Mouse (Mus musculus) urinary bladder, postnatal 14 days (tissue): ENCODE measurements around the gene Fbxo17.

Source experiments
- DNase-seq: peaks from one replicate; pipeline ENCODE4 v3.0.0; 2021; ENCODE audit warnings: low spot score

The Fbxo17 gene

GRCm38 (mm10) chr7:28717726-28718125 is 1.1 kb downstream of the Fbxo17 start:
- no peak for DNase-seq

GRCm38 (mm10) chr7:28719159-28719558 is 2.6 kb downstream of the Fbxo17 start:
- no peak for DNase-seq

- DNase-seq, result no peak
Measured at GRCm38 (mm10) chr7:28719650-28720049, 3.0 kb downstream of the Fbxo17 start.

- no peak for DNase-seq
Measured at GRCm38 (mm10) chr7:28720753-28721537, 4.3 kb downstream of the Fbxo17 start.

- no peak for DNase-seq
Measured at GRCm38 (mm10) chr7:28722079-28722478, 5.5 kb downstream of the Fbxo17 start.

- DNase-seq, result no peak
Measured at GRCm38 (mm10) chr7:28724613-28725012, 8.0 kb downstream of the Fbxo17 start.

- peak; percentile 82 for DNase-seq
Measured at GRCm38 (mm10) chr7:28726600-28726999, 10.0 kb downstream of the Fbxo17 start.

GRCm38 (mm10) chr7:28727649-28728340 is 11.2 kb downstream of the Fbxo17 start:
- DNase-seq, result no peak

GRCm38 (mm10) chr7:28732341-28733142 is 15.9 kb downstream of the Fbxo17 start:
- peak; percentile 82 for DNase-seq

GRCm38 (mm10) chr7:28733211-28733610 is 16.6 kb downstream of the Fbxo17 start:
- no peak for DNase-seq

GRCm38 (mm10) chr7:28735701-28736100 is 19.1 kb downstream of the Fbxo17 start:
- DNase-seq, result no peak

GRCm38 (mm10) chr7:28739829-28740228 is 23.2 kb downstream of the Fbxo17 start:
- no peak for DNase-seq

GRCm38 (mm10) chr7:28740949-28741348 is 24.3 kb downstream of the Fbxo17 start:
- no peak for DNase-seq

- no peak for DNase-seq
Measured at GRCm38 (mm10) chr7:28741368-28741708, 24.7 kb downstream of the Fbxo17 start.

- DNase-seq, result peak; percentile 93
Measured at GRCm38 (mm10) chr7:28741709-28742438, 25.3 kb downstream of the Fbxo17 start, which contains the start of the genes Mrps12 and Sars2. Gene Mrps12 (minus strand): TSS chr7:28741820. Gene Sars2 (plus strand): TSS chr7:28741992.

GRCm38 (mm10) chr7:28749935-28750334 is 33.3 kb downstream of the Fbxo17 start:
- no peak for DNase-seq

- DNase-seq, result no peak
Measured at GRCm38 (mm10) chr7:28756079-28756478, 39.5 kb downstream of the Fbxo17 start, which contains the start of gene Ccer2. Gene Ccer2 (plus strand): TSS chr7:28756174.

GRCm38 (mm10) chr7:28758623-28759022 is 42.0 kb downstream of the Fbxo17 start:
- DNase-seq, result no peak

GRCm38 (mm10) chr7:28761907-28762306 is 45.3 kb downstream of the Fbxo17 start:
- DNase-seq, result no peak

- no peak for DNase-seq
Measured at GRCm38 (mm10) chr7:28765211-28765610, 48.6 kb downstream of the Fbxo17 start.

GRCm38 (mm10) chr7:28766173-28766879 is 49.7 kb downstream of the Fbxo17 start, which contains the start of gene Sirt2:
Gene Sirt2 (plus strand): TSS chr7:28766735.
- DNase-seq, result peak; percentile 97
